Mouse (Mus musculus) c-Kit-positive CD71-negative TER-119-negative erythroid progenitor cells, embryonic 14.5 days (primary cell): ENCODE results near the gene Gm29609.
A peak's percentile ranks its signal among the peaks of the same experiment; 100 is the strongest.

Experiments used
- DNase-seq: peaks from one replicate; pipeline ENCODE4 v3.0.0-alpha.2; 2013; ENCODE audit warnings: low read depth

Gene Gm29609

DNA sequence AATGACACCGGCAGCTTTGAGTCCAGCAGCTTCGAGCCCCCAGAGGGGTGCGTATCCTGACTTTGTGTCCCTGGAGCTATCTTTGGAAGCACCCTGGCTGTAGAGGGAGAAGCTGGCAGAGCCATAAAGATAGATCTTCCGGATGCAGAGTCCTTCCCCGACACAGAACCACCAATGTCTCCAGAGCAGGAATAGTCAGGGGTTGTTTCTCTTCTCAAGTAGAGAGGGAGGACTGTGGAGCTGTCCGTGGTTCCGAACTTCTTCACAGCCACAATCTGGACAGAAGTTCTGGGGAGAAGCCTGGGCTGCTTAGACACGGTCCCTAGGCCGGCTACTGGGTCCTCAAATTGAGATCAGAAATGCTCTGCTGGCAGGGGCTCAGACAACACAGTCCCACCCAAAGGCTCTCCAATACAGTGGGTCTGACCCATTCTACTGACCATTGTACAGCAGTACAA lies 40.7 kb downstream of the Gm29609 start:
- no peak for DNase-seq

DNA sequence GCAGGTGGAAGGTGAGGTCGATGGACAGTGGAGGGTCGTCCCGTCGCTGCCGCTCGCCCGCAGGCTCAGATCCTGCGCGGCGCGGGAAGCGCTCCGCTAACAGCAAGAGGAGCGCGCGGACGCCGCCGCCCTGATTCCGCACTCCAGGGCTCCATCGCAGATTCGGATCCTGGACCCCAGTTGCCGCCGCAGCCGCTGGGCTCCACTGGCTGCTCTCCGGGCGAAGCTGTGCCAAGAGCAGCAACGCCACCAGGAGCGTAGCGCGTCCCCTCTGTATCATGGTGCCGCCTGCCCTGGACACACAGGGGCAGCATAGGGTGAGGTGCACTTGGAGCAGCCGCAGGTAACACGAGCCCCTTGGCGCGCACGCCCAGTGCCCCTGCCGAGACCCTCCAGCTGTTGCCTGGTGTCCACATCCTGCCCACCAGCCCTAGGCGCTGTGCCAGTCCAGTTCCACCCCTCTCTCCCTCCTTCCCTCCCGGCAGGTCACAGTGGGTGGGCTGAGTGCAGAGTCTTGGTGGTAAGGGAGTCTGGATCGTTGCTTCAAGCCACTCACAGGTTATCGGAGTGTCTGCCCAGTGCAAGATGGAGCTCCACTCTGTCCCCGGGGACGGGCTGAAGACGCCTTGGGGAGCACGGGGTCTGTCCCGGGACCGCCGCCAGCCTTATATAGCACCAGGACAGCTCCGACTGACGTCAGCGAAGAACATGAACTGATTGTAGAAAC lies 41.3 kb downstream of the Gm29609 start, which contains the start of gene Ucn:
Ucn (minus strand) TSS at position 589 of the 727 bp plus-strand sequence.
- DNase-seq: no peak

DNA sequence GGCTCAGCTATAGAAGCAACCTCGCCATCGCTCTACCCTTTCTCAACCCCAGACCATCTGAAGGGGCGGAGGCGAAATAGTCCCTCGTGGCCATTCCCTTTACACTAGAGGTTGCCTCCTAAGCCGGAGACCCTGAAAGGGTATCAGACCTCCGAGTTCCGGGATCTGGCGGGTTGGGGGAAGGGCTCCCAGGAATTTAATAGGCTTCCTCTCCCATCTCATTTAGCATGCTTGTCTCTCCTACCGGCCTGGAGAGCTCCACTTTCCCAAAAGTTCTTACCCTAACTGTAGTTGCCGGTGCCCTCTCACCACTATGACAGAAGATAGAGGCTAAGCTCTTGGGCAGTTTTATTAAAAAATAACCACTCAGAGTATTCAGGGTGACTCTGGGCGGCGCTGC lies 42.1 kb downstream of the Gm29609 start:
- DNase-seq: no peak

DNA sequence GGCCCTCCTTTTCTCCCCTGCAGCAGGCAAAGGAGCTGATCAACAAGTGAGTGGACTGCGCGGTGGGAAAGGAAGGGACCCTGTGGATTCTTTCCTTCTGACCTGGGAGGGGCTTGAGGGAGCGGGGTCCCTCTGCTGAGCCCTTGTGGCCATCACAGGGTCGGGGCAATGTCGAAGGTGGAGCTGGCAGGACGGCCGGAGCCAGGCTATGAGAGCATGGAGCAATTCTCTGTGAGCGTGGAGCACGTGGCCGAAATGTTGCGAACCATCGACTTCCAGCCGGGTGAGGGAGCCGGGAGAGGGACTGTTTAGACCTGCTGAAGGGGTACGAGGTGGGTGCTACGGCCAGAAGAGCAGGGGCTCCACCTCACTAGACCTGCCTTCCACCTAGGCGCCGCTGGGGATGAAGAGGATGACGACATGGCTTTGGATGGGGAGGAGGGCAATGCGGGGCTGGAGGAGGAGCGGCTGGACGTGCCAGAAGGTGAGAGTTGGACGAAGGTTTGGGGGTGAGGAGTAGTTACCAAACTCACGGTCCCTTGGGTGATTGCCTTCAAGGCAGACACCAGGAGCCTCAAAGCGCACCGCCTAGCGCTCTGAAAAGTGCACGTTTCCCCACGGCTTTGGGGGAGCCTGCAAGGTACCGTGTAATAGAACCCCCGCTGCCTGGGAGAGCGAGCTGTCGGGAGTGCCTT lies 42.8 kb downstream of the Gm29609 start:
- no peak for DNase-seq

DNA sequence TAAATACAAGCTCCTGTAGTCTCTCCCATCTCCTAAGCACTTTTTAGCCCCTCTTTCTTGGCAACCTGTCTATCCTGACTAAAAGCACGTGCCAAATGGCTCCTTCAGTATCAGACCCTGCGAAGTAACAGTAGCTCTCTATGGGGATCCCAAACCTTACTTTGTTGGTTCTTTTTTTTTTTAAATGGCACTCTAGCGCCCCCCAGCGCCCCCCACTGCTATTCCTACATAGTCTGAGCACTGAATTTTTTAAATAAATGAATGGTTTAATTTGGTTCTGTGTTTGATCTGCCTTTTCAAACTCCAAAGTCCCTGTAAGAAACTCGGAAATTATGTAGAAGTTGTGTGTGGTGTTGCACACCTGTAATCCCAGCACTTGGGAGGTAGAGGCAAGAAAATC lies 53.7 kb downstream of the Gm29609 start:
- DNase-seq: no peak

DNA sequence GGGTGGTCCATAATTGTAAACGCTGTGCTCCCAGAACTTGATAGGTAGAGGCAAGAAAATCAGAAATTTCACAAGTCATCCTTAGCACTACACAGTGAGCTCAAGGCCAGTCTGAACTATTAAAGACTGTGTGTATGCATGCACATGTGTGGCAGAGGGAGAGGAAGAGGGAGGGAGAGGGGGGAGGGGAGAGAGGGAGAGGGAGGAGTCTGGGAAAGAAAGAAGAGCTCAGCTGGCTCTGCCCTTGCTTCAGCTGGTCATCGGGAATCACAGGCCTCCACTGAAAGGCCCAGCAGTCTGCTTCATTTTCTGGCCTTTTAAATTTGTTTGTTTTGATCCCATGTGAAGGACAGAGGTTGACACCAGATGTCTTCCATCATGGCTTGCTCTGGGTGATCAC lies 56.2 kb downstream of the Gm29609 start:
- no peak for DNase-seq

DNA sequence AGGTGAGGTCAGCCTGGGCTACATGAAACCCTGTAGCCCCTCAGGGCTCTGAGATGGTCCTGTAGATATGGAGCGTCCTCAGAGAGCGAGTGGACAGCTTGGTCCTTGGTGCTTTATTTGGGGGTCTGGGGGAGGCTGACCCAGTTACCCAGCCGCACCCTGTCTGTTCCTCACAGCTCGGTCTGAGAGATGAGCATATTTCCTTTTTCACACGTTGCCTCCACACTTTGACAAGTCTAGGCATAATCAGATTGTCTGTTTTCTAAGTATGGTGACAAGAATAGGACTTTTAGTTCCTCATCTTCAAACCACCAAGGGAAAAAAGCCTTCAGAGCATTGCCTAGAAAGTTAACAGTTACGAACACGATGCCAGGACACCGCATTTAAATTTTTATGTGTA lies 58.6 kb downstream of the Gm29609 start:
- no peak for DNase-seq

DNA sequence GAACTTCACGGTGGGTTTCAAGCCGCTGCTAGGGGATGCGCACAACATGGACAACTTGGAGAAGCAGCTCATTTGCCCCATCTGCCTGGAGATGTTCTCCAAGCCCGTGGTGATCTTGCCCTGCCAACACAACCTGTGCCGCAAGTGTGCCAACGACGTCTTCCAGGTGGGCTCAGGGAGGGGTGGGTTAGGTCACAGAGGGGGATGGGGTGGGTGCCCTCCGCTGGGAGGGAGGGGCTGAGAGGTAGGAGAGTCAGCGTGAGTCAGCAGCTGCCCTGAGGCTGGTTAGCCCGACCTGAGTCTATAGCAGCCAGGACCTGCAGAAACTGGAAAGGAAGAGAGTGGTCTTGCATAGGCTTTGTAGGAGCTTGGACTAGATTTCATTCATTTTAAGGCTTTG lies 62.8 kb downstream of the Gm29609 start:
- DNase-seq: no peak

DNA sequence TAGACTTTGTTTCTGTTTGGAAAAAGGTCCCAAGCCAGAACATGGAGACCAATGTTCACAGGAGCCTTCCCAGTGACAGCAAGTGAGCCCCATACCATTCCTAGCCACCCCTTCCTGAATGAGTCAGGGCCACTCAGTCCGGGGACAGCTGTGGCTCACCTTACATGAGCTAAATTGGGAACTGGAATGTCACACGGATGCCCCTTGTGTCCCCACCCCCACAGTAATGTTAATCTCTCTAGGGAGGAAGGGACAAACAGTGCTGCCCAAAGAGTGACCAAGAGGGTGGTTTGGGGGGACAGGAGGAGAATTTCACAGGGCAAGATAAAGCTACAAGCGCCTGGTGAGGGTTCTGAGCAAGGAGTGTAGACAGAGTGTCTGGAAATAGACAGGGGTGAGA lies 63.4 kb downstream of the Gm29609 start, which contains the start of gene Trim54:
Trim54 (plus strand) TSS at position 359 of the 400 bp plus-strand sequence.
- DNase-seq: no peak

DNA sequence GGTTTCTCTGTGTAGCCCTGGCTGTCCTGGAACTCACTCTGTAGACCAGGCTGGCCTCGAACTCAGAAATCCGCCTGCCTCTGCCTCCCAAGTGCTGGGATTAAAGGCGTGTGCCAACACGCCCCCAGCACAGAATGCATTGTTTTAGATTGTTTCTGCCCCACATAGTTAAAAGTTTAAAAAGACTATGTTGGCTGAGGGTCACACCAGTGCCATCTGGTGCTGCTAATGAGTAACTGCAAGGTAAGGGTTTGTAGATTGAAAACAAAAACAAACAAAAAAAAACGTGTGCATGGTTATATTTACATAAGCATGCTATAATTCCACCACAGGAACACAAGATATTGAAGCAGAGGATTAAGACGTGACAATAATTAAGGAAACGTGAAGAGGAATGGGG lies 68.9 kb downstream of the Gm29609 start:
- no peak for DNase-seq

DNA sequence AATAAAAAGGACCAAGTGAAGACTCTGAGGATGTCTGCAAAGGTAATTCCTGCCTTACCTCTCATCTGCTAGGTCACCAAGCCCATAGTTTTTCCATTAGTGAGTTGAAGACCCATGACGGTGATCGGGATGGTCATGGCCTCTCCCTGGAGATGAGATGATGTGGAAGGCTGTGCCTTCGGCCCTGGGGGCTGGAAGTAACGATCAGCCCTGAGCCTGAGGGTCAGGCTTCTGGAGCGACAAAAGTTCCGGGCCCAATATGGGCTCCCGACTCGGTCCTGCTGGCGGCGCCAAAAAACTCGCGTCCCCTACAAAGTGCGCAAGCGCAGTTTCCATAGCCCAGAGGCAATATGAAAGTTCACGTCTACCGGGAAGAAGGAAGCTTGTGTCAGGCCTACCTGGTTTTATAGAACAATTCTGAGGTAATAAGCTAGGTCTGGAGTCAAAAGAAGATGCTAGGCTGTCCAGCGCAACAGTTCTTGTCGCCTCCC lies 71.7 kb downstream of the Gm29609 start, which contains the start of gene Slc30a3:
Slc30a3 (minus strand) TSS at position 238 of the 491 bp plus-strand sequence.
- DNase-seq: no peak

DNA sequence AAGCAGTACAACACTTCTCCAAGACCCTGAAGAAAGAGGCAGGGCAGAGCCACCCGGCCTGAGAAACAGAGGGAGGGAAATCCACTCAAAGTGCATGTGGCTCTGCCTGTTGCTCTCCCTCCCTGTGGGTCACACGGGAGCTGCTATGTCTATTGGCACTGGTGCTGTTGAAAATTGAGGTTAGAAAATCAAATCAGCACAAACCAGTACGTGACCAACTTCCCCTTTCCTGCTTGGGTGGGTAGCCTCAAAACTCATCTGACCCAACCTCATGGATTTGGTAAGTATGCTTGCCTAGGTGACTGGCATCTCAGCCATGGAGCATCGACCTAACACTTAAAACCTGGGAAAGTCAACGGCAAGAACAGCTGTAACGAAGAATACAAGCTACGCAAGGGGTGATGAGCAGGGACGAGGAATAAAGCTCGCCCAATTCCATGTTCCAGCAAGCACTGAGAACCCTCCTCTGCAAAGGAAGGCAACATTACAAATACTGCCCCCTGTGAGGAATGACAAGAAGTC lies 73.8 kb downstream of the Gm29609 start, which contains the start of gene Dnajc5g:
Dnajc5g (plus strand) TSS at position 472 of the 522 bp plus-strand sequence.
- DNase-seq: no peak

DNA sequence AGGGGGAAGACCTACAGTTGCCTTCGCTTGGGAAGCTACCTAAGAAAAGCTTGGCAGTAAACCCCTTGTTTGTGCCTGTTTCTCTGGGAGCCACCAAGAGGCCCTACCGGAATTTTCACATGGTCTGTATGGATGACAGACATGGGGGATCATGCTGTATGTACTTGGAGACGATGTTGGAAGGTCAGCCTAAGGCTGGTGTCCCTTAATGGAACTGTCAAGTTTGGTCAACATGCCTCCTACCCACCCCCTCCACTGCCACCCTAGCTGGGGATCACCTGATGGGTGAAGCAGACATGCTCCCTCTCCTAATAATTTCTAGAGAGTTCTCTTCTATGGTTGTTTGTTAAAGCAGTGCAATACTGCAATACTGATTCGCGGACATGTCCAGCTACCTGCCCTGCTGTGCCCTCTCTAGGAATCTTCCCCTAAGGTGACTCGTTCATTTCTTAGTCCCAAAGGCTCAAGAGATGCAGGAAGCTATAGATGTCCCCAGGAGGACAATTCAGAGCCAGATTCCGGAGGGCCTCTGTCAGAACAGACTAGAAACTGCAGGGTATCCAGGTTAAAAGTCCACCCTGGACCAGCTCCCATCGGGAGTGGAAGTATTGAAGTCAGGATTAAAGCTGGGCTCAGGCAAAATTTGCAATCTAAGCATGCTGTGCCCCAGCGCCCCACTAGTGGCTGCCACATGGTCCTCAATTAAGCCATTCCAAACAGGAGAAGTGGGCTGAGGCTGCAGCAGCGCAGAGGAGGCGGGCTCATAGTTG lies 83.8 kb downstream of the Gm29609 start:
- DNase-seq: no peak

DNA sequence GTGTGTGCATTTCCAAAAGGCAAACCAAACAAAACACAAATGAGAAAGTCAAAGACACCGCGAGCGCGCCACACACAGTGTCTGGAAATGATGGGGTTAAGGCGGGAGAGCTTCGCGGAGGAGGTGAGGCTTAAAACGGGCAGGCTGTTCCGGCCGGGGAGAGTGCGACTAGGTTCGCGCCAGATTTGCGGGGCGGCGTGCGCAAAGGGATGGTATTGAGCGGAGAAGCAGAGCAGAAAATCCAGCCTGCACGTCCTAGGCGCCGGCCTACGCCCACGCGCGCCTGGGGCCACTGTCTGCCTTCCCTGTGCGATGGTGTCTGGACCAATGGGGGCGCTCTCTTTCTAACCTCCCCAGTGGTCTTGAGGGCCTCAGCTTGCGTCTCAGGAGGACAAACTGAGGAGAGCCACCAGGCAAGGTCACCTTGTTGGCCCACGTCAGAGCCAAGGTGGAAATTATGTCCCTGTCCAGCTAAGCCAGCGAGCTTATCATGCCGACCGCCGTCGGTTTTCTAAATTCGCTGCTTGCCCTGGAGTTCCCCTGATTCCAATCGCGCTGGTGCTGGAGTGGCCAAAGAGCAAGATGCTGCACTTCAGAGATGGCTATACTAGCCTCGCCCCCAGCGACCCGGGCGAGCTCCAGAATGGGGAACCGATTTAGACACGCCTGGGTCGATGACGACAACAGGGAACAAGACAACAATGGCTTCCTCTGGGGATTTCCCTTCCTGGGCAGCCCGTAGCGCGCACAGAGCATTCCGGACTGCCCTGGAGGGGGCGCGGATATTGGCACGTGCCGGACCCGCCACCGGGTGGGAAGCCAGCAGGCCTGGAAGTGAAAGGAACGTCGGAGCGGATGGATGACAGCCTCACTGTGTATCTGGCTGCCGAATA lies 84.7 kb downstream of the Gm29609 start:
- peak; percentile 68 for DNase-seq
